Mouse (Mus musculus) kidney, adult 2 months (tissue): ENCODE measurements at regions not wholly inside any gene's neighbourhood (a gene's known extent, or its start where the extent isn't known, plus 50 kb on each side); places are given as distances from the start of the nearest gene placed in this dataset.

ENCODE experiments used
- CTCF ChIP-seq: fragments of 200-500 bp; conservative IDR thresholded peaks from 2 replicates; pipeline ENCODE4 v1.5.1; 2011; ENCODE audit warnings: low read depth, mild to moderate bottlenecking, control low read depth, low read length, moderate library complexity, mixed read lengths; ENCODE audit not compliant: insufficient read depth, insufficient read length
- POLR2A ChIP-seq: fragments of 200-500 bp; IDR thresholded peaks from one replicate; pipeline ENCODE4 v1.6.1; 2011; ENCODE audit warnings: low read depth, low read length, control low read depth

- TF ChIP-seq POLR2A (no peak), CTCF (no peak)
Observed at GRCm38 (mm10) chr8:115785769-115786168, 78.2 kb upstream of the Maf start.
